ENCODE assay signal across 16 mouse cellular contexts in the genomic region with DNA sequence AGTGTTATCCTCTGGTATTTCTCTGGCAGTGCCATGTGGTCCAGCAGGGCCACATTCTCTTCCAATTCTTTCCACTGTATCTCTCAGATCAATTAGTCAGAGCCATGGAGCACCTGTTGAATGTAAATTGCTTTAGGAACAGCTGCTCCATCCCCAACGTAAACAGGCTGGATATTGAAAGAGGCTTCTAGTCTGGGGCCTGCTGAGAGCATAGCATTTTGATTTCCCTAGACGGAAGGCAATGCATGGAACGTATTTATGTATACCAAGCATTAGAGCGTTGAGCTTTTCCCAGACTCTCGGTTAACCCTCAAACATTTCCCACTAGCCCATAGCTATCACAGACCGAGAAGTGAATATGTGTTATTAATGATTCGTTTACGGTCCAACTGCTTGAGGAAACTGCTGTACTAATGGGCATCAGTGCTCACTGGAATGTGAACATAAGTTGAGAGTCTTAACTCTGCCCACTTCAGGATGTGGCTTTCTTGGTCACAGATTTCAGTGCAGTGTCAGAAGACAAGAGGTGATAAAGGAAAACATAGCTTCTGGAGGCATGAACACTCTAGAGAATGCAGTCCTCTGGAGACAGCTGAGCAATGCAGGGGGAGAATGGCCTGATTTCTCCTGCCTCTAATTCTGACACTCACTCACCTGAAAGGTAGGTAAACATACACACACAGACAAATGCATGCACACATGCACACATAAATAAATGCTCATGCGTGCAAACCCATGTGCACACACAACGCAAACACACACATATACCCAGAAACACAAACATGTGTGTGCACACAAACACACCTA.
DNase-seq lines count a peak whose midpoint lies in the region; ATAC-seq and TF ChIP-seq lines count a peak whose summit lies in the region.
"Had no signal": no experiment of that assay in that cellular context is flagged by ENCODE, and none has a peak within 500 bp of the region (broad histone marks: within the 10 kb centered on the region; RNA-seq: fewer than 3 reads in every experiment).

No protein-coding gene starts in this region.

- no peaks in the 10 kb centered on the region for H3K27me3 ChIP-seq in hindbrain, embryonic 16.5 days (replicated peaks; ENCODE audit: control insufficient read depth, insufficient read depth, low read length)
- no peaks in the 10 kb centered on the region for H3K27me3 ChIP-seq in midbrain, embryonic 15.5 days (replicated peaks)
- H3K27me3 ChIP-seq in kidney, embryonic 14.5 days (ENCODE audit: control insufficient read depth, insufficient read depth, low read length): no peaks in the 10 kb centered on the region
- H3K27me3 ChIP-seq: CH12.LX; liver, embryonic 15.5 days had no signal

- TF ChIP-seq CTCF in brain, embryonic 14.5 days (IDR thresholded peaks at IDR 0.05; ENCODE audit: borderline replicate concordance, extremely low read depth, insufficient read depth, insufficient read length): no peak

- 50% methylated on average over 10 of the region's 10 CpGs for WGBS in hindbrain, embryonic 16.5 days
- WGBS in midbrain, embryonic 15.5 days: 58% methylated on average over 10 of the region's 10 CpGs
- WGBS in kidney, embryonic 14.5 days: 75% methylated on average over 10 of the region's 10 CpGs

- no peak overlapping the region for H3K4me3 ChIP-seq in hindbrain, embryonic 16.5 days (ENCODE audit: low read length)
- H3K4me3 ChIP-seq in midbrain, embryonic 15.5 days: no peak overlapping the region
- H3K4me3 ChIP-seq in kidney, embryonic 14.5 days (ENCODE audit: low read length): no peak overlapping the region
- H3K4me3 ChIP-seq: liver, embryonic 15.5 days had no signal

- TF ChIP-seq POLR2A in brain, embryonic 14.5 days (IDR thresholded peaks at IDR 0.05; ENCODE audit: borderline replicate concordance, extremely low read depth, insufficient read depth, insufficient read length, poor library complexity, severe bottlenecking): no peak

- no peak overlapping the region for H3K9ac ChIP-seq in hindbrain, embryonic 16.5 days (ENCODE audit: low read depth, low read length)
- H3K9ac ChIP-seq in midbrain, embryonic 15.5 days: no peak overlapping the region
- H3K9ac ChIP-seq in kidney, embryonic 14.5 days (ENCODE audit: low read depth, low read length): no peak overlapping the region
- H3K9ac ChIP-seq: liver, embryonic 15.5 days had no signal

- H3K4me2 ChIP-seq in hindbrain, embryonic 16.5 days (ENCODE audit: low read length): no peak overlapping the region
- H3K4me2 ChIP-seq in midbrain, embryonic 15.5 days: no peak overlapping the region
- no peak overlapping the region for H3K4me2 ChIP-seq in kidney, embryonic 14.5 days (replicated peaks; ENCODE audit: low read depth, low read length)
- H3K4me2 ChIP-seq: liver, embryonic 15.5 days had no signal

- H3K36me3 ChIP-seq in hindbrain, embryonic 16.5 days (ENCODE audit: control insufficient read depth, insufficient read depth, low read length): no peaks in the 10 kb centered on the region
- no peaks in the 10 kb centered on the region for H3K36me3 ChIP-seq in midbrain, embryonic 15.5 days (replicated peaks)
- no peaks in the 10 kb centered on the region for H3K36me3 ChIP-seq in kidney, embryonic 14.5 days (ENCODE audit: control insufficient read depth, insufficient read depth, low read length)
- H3K36me3 ChIP-seq: liver, embryonic 15.5 days had no signal

- no peak overlapping the region for H3K27ac ChIP-seq in hindbrain, embryonic 16.5 days (ENCODE audit: low read depth, low read length)
- H3K27ac ChIP-seq in midbrain, embryonic 15.5 days: no peak overlapping the region
- H3K27ac ChIP-seq in kidney, embryonic 14.5 days (ENCODE audit: low read depth, low read length): no peak overlapping the region
- H3K27ac ChIP-seq: liver, embryonic 15.5 days had no signal

- DNase-seq in 416B (ENCODE audit: low read depth): peak; percentile 39
- DNase-seq in brain, embryonic 14.5 days (ENCODE audit: low read depth): peak; percentile 71
- DNase-seq in adrenal gland, adult (ENCODE audit: inconsistent age in 2 of 2, low spot score in 1 of 2): no peak
- no peak for DNase-seq in right cerebral cortex, adult 2 months (ENCODE audit: low spot score in 2 of 2)
- DNase-seq in layer of hippocampus, postnatal 14 days (ENCODE audit: low spot score in 2 of 2): no peak
- DNase-seq: adrenal gland, postnatal 14 days; heart, adult 18-20 months; heart, postnatal 36 days; kidney, postnatal 10 days; lung, postnatal 4 days; spleen, adult 18-20 months had no signal

- ATAC-seq in hindbrain, embryonic 16.5 days: peak; percentile 81
- ATAC-seq in midbrain, embryonic 15.5 days (replicated peaks): peak; percentile 60
- no peak for ATAC-seq in kidney, embryonic 14.5 days (ENCODE audit: low FRiP score, low TSS enrichment)

- H3K4me1 ChIP-seq in hindbrain, embryonic 16.5 days (ENCODE audit: control insufficient read depth, insufficient read depth, low read depth, low read length): peaks cover 5% of the 10 kb centered on the region
- H3K4me1 ChIP-seq in midbrain, embryonic 15.5 days: no peaks in the 10 kb centered on the region
- no peaks in the 10 kb centered on the region for H3K4me1 ChIP-seq in kidney, embryonic 14.5 days (ENCODE audit: control insufficient read depth, insufficient read depth, low read length)
- H3K4me1 ChIP-seq: liver, embryonic 15.5 days had no signal

- no peaks in the 10 kb centered on the region for H3K9me3 ChIP-seq in hindbrain, embryonic 16.5 days (ENCODE audit: control insufficient read depth, low read length)
- no peaks in the 10 kb centered on the region for H3K9me3 ChIP-seq in midbrain, embryonic 15.5 days
- no peaks in the 10 kb centered on the region for H3K9me3 ChIP-seq in kidney, embryonic 14.5 days (ENCODE audit: control insufficient read depth, low read length)
- H3K9me3 ChIP-seq: liver, embryonic 15.5 days had no signal

Comparison
In these comparisons a context has a peak if more than half of its experiments do, and no peak if none do; other contexts are left out.
1. DNase-seq: peak in 416B (single experiment) and brain, embryonic 14.5 days (single experiment); none in adrenal gland, adult (0 of 2), right cerebral cortex, adult 2 months (0 of 2) and layer of hippocampus, postnatal 14 days (0 of 2).